Mouse (Mus musculus) left cerebral cortex, adult 2 months (tissue): ENCODE results near the gene Tgm2. TPM values are rescaled to one million over a fixed set of nuclear protein-coding genes. Genes with fewer than 3 reads are reported as not detected.
A peak's percentile ranks its signal among the peaks of the same experiment; 100 is the strongest.

Experiments used
- DNase-seq, 2 experiments: peaks; one replicate each; pipeline ENCODE4 v3.0.0; 2021 to 2022; ENCODE audit warnings: low spot score in 2 of 2, mixed read lengths in 1 of 2; ENCODE audit errors: extremely low spot score in 1 of 2
- H3K27ac ChIP-seq: fragments of 200-600 bp; 2 replicates; pipeline ENCODE4 v1.8.1; 2022
- H3K4me3 ChIP-seq: fragments of 200-600 bp; 2 replicates; pipeline ENCODE4 v1.8.1; 2022
- CTCF ChIP-seq: fragments of 200-600 bp; IDR thresholded peaks from 2 replicates; pipeline ENCODE4 v1.8.1; 2022; ENCODE audit warnings: antibody characterized with exemption, mild to moderate bottlenecking, moderate library complexity
- intact Hi-C: fragments of 180-260 bp; cut with DNase I; formaldehyde crosslinking; loops from one replicate; pipeline ENCODE4 v1.15.1; 2025
- total RNA-seq, 2 experiments: library from RNA; stranded (reverse); gene quantifications; 2 replicates each; pipeline ENCODE4 v1.2.3; 2021

The Tgm2 gene
- total RNA-seq, 2 experiments from 2014 or later = 12.9 to 14.6 TPM

DNA sequence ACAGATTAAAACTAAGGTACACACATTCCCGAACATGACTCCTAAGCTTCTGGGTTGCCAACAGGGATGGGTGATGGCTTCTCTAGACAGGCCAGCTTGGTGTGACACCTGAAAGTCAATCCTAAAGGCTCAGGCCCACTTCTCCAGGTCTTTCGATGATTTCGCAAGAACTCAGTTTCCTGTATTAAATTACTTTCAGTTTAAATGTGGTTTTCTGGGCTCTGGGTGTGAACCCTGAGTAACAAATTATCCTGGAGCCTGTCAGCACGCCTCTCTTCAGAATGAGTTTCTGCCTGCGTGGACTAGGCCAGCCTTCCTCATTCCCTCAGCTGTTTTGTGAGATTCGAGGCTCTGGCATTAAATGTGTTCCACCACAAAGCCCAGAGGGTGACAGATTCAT lies 16.8 kb upstream of the Tgm2 start:
- intact Hi-C loops = no loop called here
- Histone ChIP-seq H3K4me3 (no peak overlapping the region), H3K27ac (no peak overlapping the region)
- no peak for DNase-seq
- no peak for TF ChIP-seq CTCF

GRCm38 (mm10) chr2:158161761-158162160 lies 15.5 kb upstream of the Tgm2 start:
- no peak for TF ChIP-seq CTCF
- no peak overlapping the region for H3K4me3 ChIP-seq
- intact Hi-C loops = no loop called here

GRCm38 (mm10) chr2:158159376-158160235 lies 13.4 kb upstream of the Tgm2 start:
- Histone ChIP-seq H3K27ac (no peak overlapping the region), H3K4me3 (no peak overlapping the region)
- intact Hi-C loops = no loop called here
- no peak for DNase-seq
- no peak for TF ChIP-seq CTCF

More at GRCm38 (mm10) chr2:158161761-158162160, 15.5 kb upstream of the Tgm2 start:
- no peak for DNase-seq
- no peak overlapping the region for H3K27ac ChIP-seq

GRCm38 (mm10) chr2:158157654-158158053 lies 11.4 kb upstream of the Tgm2 start:
- Histone ChIP-seq H3K27ac (no peak overlapping the region), H3K4me3 (no peak overlapping the region)
- intact Hi-C loops = no loop called here
- no peak for TF ChIP-seq CTCF
- no peak for DNase-seq

DNA sequence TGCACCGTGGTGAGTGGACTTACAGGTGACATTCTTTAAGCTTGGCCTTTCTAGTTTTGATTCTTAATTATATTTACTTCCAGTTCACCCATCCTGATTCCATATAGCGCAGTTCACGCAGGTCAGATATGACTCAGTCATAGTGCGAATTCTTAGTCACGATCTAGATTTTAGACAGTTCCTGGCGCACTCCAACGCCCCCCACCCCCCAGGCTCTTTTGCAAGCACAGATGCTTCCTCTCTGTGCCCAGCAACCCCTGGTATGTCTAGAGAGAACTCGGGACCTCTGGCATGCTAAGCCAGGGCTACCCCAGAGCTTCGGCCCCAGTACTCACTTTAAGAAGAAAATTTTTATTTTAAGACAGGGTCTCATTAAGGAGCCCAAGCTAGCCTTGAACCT lies 10.3 kb upstream of the Tgm2 start:
- Histone ChIP-seq H3K27ac (no peak overlapping the region), H3K4me3 (no peak overlapping the region)
- no peak for TF ChIP-seq CTCF
- DNase-seq = no peak
- intact Hi-C loops = no loop called here

- DNase-seq = no peak
- Histone ChIP-seq H3K27ac (no peak overlapping the region), H3K4me3 (no peak overlapping the region)
- TF ChIP-seq CTCF = no peak
- intact Hi-C loops = no loop called here
Observed at GRCm38 (mm10) chr2:158155615-158156014, 9.4 kb upstream of the Tgm2 start.

DNA sequence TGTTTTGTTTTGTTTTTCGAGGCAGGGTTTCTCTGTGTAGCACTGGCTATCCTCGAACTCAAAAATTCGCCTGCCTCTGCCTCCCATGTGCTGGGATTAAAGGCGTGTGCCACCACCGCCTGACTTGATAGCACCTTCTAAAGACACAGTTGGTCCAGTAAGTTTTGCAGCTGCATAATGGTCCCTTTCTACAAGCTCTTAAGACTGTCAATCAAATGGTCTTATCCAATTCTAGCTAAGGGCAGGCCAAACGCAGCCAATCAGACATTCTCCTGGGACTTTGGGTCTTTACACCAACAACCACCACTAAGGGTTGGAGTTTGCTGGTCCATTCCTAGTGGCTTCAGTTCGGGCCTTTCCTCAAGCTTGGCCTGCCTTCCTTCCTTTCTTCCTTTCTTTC lies 8.9 kb upstream of the Tgm2 start:
- no peak for DNase-seq
- Histone ChIP-seq H3K27ac (no peak overlapping the region), H3K4me3 (no peak overlapping the region)
- intact Hi-C loops = no loop called here
- TF ChIP-seq CTCF = no peak

DNA sequence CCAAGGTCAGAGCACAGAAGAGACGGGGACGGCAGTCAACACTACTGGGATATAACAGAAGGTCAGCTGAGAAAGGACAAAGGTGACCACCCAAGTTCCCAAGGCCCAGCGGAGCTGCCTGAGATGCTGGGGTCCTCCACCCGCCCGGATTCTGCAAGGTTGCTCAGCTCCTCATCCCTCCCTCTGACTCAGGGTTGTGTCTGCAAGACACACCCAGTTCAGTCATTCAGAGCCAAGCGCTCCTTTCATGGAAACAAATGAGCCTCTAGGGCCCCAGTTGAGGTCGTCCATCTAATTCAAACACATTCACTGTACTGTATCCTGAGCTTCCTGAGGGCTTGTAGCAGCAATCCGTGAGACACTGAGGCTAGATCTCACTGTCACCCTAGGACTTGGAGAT lies 8.4 kb upstream of the Tgm2 start:
- no peak for DNase-seq
- no peak overlapping the region for H3K27ac ChIP-seq
- no peak for TF ChIP-seq CTCF
- no peak overlapping the region for H3K4me3 ChIP-seq
- intact Hi-C loops = no loop called here

DNA sequence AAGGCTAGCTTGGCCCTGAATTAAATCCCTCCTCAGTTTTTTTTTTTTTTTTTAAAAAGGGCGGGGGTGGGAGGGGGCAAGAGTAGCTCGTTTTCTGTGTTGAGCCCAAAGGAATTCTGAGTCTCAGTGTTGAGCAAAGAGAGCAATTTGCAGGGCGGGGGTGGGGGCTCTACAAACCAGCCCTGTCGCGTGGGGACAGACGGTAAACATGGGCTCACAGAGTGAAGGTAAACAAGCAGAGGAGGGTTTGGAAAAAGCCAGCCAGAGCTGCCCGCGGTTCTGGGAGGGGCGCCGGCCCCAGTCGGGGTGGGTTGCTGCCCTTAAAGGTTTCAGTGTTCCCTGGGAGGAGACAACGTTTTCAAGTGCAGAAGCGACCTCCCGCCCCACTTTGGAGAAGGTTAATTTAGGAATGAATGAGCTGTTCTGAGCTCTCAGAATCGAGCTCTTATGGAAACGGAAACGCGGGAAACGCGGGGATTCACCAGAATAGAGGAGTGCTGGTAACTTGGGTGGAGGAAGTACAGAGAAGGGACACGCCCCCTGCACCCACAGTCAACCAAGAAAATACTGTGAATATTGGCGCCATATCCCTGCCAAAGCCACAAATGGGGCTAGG lies 7.6 kb upstream of the Tgm2 start:
- Histone ChIP-seq H3K27ac (no peak overlapping the region), H3K4me3 (peak overlapping the region; percentile 28; the same call in 1 of the 2 replicates)
- DNase-seq = no peak
- intact Hi-C loops = no loop called here
- TF ChIP-seq CTCF = no peak

DNA sequence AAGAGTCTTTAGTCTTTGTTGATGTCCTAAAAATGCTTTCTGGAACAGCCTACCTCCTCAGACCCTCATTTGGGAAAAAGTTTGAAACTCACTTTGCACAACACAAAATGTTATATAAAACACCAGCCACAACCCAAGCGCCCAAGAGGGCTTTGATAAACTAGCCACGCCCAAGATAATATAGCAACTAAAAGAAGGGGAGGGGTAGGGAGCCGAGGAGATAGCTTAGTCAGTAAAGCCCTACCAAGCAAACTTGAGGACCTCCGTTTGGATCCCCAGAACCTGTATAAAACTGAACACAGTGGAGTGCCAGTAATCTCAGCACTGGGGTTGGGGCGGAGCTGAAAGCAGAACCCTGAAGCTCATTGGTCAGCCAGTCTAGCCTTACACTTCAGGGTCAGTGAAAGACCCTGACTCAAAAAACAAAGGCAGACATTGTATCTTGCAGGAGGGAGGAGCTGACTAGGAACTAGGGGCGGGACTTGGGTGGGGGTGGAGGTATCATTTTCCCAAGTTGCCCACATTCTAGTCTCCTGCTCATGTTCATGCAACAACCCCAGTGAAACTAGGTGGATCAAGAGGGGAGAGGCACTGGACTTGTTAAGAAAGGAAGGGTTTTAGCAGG lies 6.6 kb upstream of the Tgm2 start:
- H3K27ac ChIP-seq = no peak overlapping the region
- no peak overlapping the region for H3K4me3 ChIP-seq
- TF ChIP-seq CTCF = no peak
- intact Hi-C loops = no loop called here
- DNase-seq = no peak

GRCm38 (mm10) chr2:158151077-158151476 lies 4.8 kb upstream of the Tgm2 start:
- intact Hi-C loops = no loop called here

DNA sequence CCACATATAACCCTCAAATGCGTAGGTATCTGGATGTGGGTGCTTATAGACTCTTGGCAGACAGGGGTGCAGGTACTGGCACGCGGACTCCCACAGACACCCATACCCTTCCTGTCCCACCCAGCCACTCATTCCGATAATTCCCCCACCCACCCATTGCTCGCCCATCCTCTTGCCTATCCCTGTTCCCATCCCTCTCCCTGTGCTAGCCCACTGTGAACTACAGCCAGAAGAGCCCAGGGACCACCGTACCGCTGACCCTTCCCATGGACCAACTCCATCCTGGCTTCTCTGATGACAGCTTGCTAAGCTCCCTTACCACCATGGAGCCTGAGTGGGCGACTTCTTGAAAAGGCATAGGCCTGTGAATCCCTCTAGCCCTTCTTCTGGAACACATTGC lies 735 bp upstream of the Tgm2 start:
- no peak for TF ChIP-seq CTCF
- Histone ChIP-seq H3K27ac (no peak overlapping the region), H3K4me3 (no peak overlapping the region)
- no peak for DNase-seq
- intact Hi-C loops = loop anchor here (2.0 kb wide), 1 partner anchor 38 kb away; no protein-coding TSS in a partner anchor

More at GRCm38 (mm10) chr2:158151077-158151476, 4.8 kb upstream of the Tgm2 start:
- no peak for DNase-seq
- TF ChIP-seq CTCF = peak; percentile 16
- Histone ChIP-seq H3K4me3 (no peak overlapping the region), H3K27ac (no peak overlapping the region)
